Mouse (Mus musculus): Measurements from ENCODE around the gene Bbof1. TPM values are rescaled to one million over a fixed set of nuclear protein-coding genes. Genes with fewer than 3 reads are reported as not detected.
A peak's percentile ranks its signal among the peaks of the same experiment; 100 is the strongest.

The Bbof1 gene
- polyA plus RNA-seq, 1 experiment from 2014 or later, result 3.0 TPM

- no peaks in the 10 kb centered on the region for H3K27me3 ChIP-seq (replicated peaks)
- H3K9me3 ChIP-seq, result no peaks in the 10 kb centered on the region
- H3K9ac ChIP-seq, result no peak overlapping the region
- ATAC-seq (ENCODE audit: low FRiP score, low read depth), result no peak
- H3K4me1 ChIP-seq, result peaks cover 7% of the 10 kb centered on the region
- WGBS, result 64% methylated on average over 4 of the region's 4 CpGs
- no peaks in the 10 kb centered on the region for H3K36me3 ChIP-seq
- no peak overlapping the region for H3K4me3 ChIP-seq
- H3K4me2 ChIP-seq (replicated peaks), result no peak overlapping the region
- H3K27ac ChIP-seq, result no peak overlapping the region
Observed at GRCm38 (mm10) chr12:84407259-84407658, 1.6 kb upstream of the Bbof1 start.

GRCm38 (mm10) chr12:84407874-84408818 lies 725 bp upstream of the Bbof1 start:
- H3K4me2 ChIP-seq (replicated peaks), result peak overlapping the region; percentile 88
- H3K36me3 ChIP-seq, result no peaks in the 10 kb centered on the region
- 2% methylated on average over 46 of the region's 52 CpGs for WGBS
- peak overlapping the region; percentile 65 for H3K9ac ChIP-seq
- peak overlapping the region; percentile 11 for H3K27ac ChIP-seq
- no peaks in the 10 kb centered on the region for H3K9me3 ChIP-seq
- H3K4me1 ChIP-seq, result peaks cover 7% of the 10 kb centered on the region
- ATAC-seq (ENCODE audit: low FRiP score, low read depth), result peak; percentile 67
- no peaks in the 10 kb centered on the region for H3K27me3 ChIP-seq (replicated peaks)
- peak overlapping the region; percentile 60 for H3K4me3 ChIP-seq

- no peaks in the 10 kb centered on the region for H3K9me3 ChIP-seq
- 3% methylated on average over 50 of the region's 50 CpGs for WGBS
Observed at GRCm38 (mm10) chr12:84416834-84417604, 8.1 kb downstream of the Bbof1 start, which contains the start of gene Rnf113a2. Rnf113a2 (plus strand) TSS chr12:84417196.

DNA sequence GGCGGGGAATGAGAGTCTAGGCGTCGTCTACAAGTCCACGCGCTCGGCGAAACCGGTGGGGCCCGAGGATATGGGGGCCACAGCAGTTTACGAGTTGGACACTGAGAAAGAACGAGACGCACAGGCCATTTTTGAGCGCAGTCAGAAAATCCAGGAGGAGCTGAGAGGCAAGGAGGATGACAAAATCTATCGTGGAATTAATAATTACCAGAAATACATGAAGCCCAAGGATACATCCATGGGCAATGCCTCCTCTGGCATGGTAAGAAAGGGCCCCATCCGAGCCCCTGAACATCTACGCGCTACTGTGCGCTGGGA lies 8.7 kb downstream of the Bbof1 start:
- ATAC-seq (ENCODE audit: low FRiP score, low read depth), result peak; percentile 44; the same call in 1 of the 2 replicates

More at GRCm38 (mm10) chr12:84416834-84417604, 8.1 kb downstream of the Bbof1 start, which contains the start of gene Rnf113a2:
- Histone ChIP-seq H3K4me1 (0 out of 2 replicates have a peak, but pooled peaks cover 3% of the 10 kb centered on the region), H3K9ac (peak within 1 kb of the TSS; percentile 61), H3K36me3 (no peaks in the 10 kb centered on the region), H3K4me2 (replicated peaks) (peak within 1 kb of the TSS; percentile 77), H3K27me3 (replicated peaks) (no peaks in the 10 kb centered on the region), H3K4me3 (peak within 1 kb of the TSS; percentile 55), H3K27ac (no peak within 1 kb of the TSS; the same call in 1 of the 2 replicates)
- peak; percentile 94 for ATAC-seq (ENCODE audit: low FRiP score, low read depth)

GRCm38 (mm10) chr12:84423990-84424389 lies 15.1 kb downstream of the Bbof1 start:
- 56% methylated on average over 3 of the region's 3 CpGs for WGBS
- Histone ChIP-seq H3K4me2 (replicated peaks) (no peak overlapping the region), H3K36me3 (no peaks in the 10 kb centered on the region), H3K27me3 (replicated peaks) (no peaks in the 10 kb centered on the region), H3K9ac (no peak overlapping the region), H3K27ac (no peak overlapping the region), H3K4me1 (no peaks in the 10 kb centered on the region), H3K4me3 (no peak overlapping the region), H3K9me3 (no peaks in the 10 kb centered on the region)
- ATAC-seq (ENCODE audit: low FRiP score, low read depth), result no peak

More for the DNA sequence above, 8.7 kb downstream of the Bbof1 start:
- Histone ChIP-seq H3K27me3 (replicated peaks) (no peaks in the 10 kb centered on the region), H3K9me3 (no peaks in the 10 kb centered on the region), H3K9ac (peak overlapping the region; percentile 61), H3K4me3 (peak overlapping the region; percentile 55), H3K4me1 (0 out of 2 replicates have a peak, but pooled peaks cover 3% of the 10 kb centered on the region), H3K4me2 (replicated peaks) (peak overlapping the region; percentile 77), H3K27ac (no peak overlapping the region; the same call in 1 of the 2 replicates), H3K36me3 (no peaks in the 10 kb centered on the region)
- WGBS, result 38% methylated on average over 18 of the region's 18 CpGs

DNA sequence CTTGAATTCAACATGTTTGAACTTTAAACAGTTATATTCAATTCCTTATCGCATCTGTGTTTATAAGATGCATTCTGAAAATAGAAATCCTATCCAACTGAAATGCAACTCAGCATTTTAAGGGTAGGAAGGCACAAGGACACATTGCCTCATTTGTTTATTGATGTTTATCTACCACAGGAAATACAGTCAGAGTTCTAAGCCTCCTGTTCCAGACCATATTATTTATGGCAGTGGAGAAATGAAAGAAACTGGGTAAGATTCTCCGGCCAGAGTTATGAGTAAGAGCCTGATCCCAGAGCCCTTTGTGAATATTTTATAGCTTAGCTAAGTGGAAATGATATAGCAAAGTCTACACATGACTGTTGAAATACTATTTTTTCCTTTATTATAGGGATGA lies 21.0 kb downstream of the Bbof1 start:
- Histone ChIP-seq H3K4me2 (replicated peaks) (no peak overlapping the region), H3K36me3 (no peaks in the 10 kb centered on the region; the same call in 1 of the 2 replicates), H3K9ac (no peak overlapping the region), H3K27ac (no peak overlapping the region), H3K4me3 (no peak overlapping the region), H3K9me3 (no peaks in the 10 kb centered on the region), H3K4me1 (no peaks in the 10 kb centered on the region), H3K27me3 (replicated peaks) (no peaks in the 10 kb centered on the region)
- WGBS, result 90% methylated on average over 2 of the region's 2 CpGs
- ATAC-seq (ENCODE audit: low FRiP score, low read depth), result no peak

- Histone ChIP-seq H3K36me3 (no peaks in the 10 kb centered on the region), H3K4me1 (no peaks in the 10 kb centered on the region), H3K27me3 (replicated peaks) (no peaks in the 10 kb centered on the region), H3K9me3 (no peaks in the 10 kb centered on the region), H3K4me2 (replicated peaks) (no peak overlapping the region), H3K9ac (no peak overlapping the region), H3K4me3 (no peak overlapping the region), H3K27ac (no peak overlapping the region)
- WGBS, result 82% methylated on average over 2 of the region's 2 CpGs
- ATAC-seq (ENCODE audit: low FRiP score, low read depth), result no peak
Observed at GRCm38 (mm10) chr12:84438697-84439096, 29.8 kb downstream of the Bbof1 start.

- H3K4me3 ChIP-seq, result no peak overlapping the region
- no peaks in the 10 kb centered on the region for H3K9me3 ChIP-seq
- H3K4me1 ChIP-seq, result no peaks in the 10 kb centered on the region
- H3K9ac ChIP-seq, result no peak overlapping the region
- no peak for ATAC-seq (ENCODE audit: low FRiP score, low read depth)
- H3K36me3 ChIP-seq, result no peaks in the 10 kb centered on the region
- no peak overlapping the region for H3K4me2 ChIP-seq (replicated peaks)
- WGBS, result 83% methylated on average over 4 of the region's 4 CpGs
- no peak overlapping the region for H3K27ac ChIP-seq
- no peaks in the 10 kb centered on the region for H3K27me3 ChIP-seq (replicated peaks)
Observed at GRCm38 (mm10) chr12:84442526-84442925, 33.7 kb downstream of the Bbof1 start.

DNA sequence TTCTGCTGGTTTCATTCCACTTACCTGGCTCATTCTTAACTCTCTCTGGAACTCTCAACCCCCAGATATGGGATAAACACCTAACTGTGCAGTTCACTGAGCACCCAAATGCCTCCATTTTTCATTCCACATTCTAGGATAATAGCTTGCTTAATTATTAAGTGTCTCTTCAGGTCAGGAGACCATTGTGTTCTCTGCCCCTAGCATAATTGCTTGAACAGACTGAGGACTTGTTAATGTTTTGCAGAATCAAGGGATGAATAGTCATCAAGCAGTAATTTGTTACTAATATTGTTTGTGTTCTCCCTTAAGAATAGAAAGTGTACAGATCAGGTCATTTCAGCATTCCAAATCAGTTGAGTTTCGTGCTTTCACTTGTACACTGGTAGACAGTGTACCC lies 38.5 kb downstream of the Bbof1 start:
- Histone ChIP-seq H3K4me1 (peaks cover 12% of the 10 kb centered on the region), H3K9me3 (no peaks in the 10 kb centered on the region), H3K4me2 (replicated peaks) (no peak overlapping the region), H3K9ac (no peak overlapping the region), H3K27ac (no peak overlapping the region), H3K27me3 (replicated peaks) (no peaks in the 10 kb centered on the region), H3K4me3 (no peak overlapping the region), H3K36me3 (no peaks in the 10 kb centered on the region)
- ATAC-seq (ENCODE audit: low FRiP score, low read depth), result no peak
- 78% methylated on average over 1 of the region's 1 CpGs for WGBS

- Histone ChIP-seq H3K27me3 (replicated peaks) (no peaks in the 10 kb centered on the region), H3K4me1 (peaks cover 12% of the 10 kb centered on the region), H3K27ac (no peak overlapping the region), H3K9ac (no peak overlapping the region), H3K4me3 (no peak overlapping the region), H3K36me3 (no peaks in the 10 kb centered on the region), H3K9me3 (no peaks in the 10 kb centered on the region), H3K4me2 (replicated peaks) (no peak overlapping the region)
- WGBS, result 78% methylated on average over 6 of the region's 6 CpGs
- no peak for ATAC-seq (ENCODE audit: low FRiP score, low read depth)
Observed at GRCm38 (mm10) chr12:84448181-84448580, 39.3 kb downstream of the Bbof1 start.

- Histone ChIP-seq H3K9me3 (no peaks in the 10 kb centered on the region), H3K4me3 (peak overlapping the region; percentile 66; the same call in 1 of the 2 replicates), H3K4me1 (peaks cover 12% of the 10 kb centered on the region), H3K36me3 (no peaks in the 10 kb centered on the region), H3K4me2 (replicated peaks) (peak overlapping the region; percentile 96), H3K27ac (no peak overlapping the region), H3K27me3 (replicated peaks) (no peaks in the 10 kb centered on the region), H3K9ac (peak overlapping the region; percentile 45)
- no peak for ATAC-seq (ENCODE audit: low FRiP score, low read depth)
- 56% methylated on average over 10 of the region's 10 CpGs for WGBS
Observed at GRCm38 (mm10) chr12:84449887-84450286, 41.0 kb downstream of the Bbof1 start.

DNA sequence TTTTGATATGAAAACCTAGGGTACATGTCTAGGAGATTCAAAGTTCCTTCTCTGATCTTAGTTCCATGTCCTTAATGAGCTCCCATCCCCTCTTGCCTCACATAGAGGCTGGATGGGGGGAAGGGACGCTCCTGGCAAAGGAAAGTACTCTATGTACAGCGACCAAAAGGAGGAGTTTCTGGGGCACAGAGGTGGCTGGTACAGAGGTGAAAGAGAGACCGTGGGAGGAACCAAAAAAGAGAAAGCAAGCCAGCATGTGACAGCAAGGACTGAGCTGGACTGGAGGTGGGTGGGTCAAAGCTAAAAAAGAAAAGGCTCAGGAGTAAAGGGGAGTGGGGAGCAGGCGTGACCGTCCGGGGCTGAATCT lies 41.5 kb downstream of the Bbof1 start:
- Histone ChIP-seq H3K4me1 (peaks cover 12% of the 10 kb centered on the region), H3K27me3 (replicated peaks) (no peaks in the 10 kb centered on the region), H3K4me3 (peak overlapping the region; percentile 66), H3K36me3 (no peaks in the 10 kb centered on the region), H3K9ac (peak overlapping the region; percentile 45), H3K9me3 (no peaks in the 10 kb centered on the region), H3K4me2 (replicated peaks) (peak overlapping the region; percentile 96), H3K27ac (no peak overlapping the region; the same call in 1 of the 2 replicates)
- ATAC-seq (ENCODE audit: low FRiP score, low read depth), result 0 out of 2 replicates have a peak, but pooled peaks have one; percentile 0
- WGBS, result 0% methylated on average over 6 of the region's 6 CpGs

All from neural tube, embryonic 12.5 days (tissue).